Mouse (Mus musculus): ENCODE measurements at regions not wholly inside any gene's neighbourhood (a gene's known extent, or its start where the extent isn't known, plus 50 kb on each side); places are given as distances from the start of the nearest gene placed in this dataset.
"Not testable (repeated sequence)": the region's sequence is repeated elsewhere in the genome, so short reads cannot be mapped to it uniquely, and the experiment has no call there.

- no peak for TF ChIP-seq EP300 (IDR thresholded peaks at IDR 0.05; ENCODE audit: low read depth)
- no peak for TF ChIP-seq CTCF (IDR thresholded peaks at IDR 0.05; ENCODE audit: low read depth)
- Histone ChIP-seq H3K9me3 (ENCODE audit: low read length) (no peaks in the 10 kb centered on the region), H3K4me3 (ENCODE audit: low read depth, low read length) (no peak overlapping the region), H3K4me1 (ENCODE audit: insufficient read depth) (no peaks in the 10 kb centered on the region), H3K27ac (ENCODE audit: low read depth) (no peak overlapping the region), H3K9ac (replicated peaks) (no peak overlapping the region), H3K27me3 (ENCODE audit: insufficient read depth, low read length) (no peaks in the 10 kb centered on the region), H3K4me2 (ENCODE audit: low read depth, low read length) (no peak overlapping the region), H3K36me3 (replicated peaks; ENCODE audit: insufficient read depth, low read length) (no peaks in the 10 kb centered on the region)
- WGBS (ENCODE audit: insufficient replicate concordance), result 83% methylated on average over 6 of the region's 6 CpGs
- DNase-seq (no peak), ATAC-seq (no peak)
These were observed 193.7 kb downstream of the Faxc start for GRCm38 (mm10) chr4:22124836-22125235.

- no peak overlapping the region for H3K4me2 ChIP-seq (ENCODE audit: low read depth, low read length)
- ATAC-seq (no peak), DNase-seq (no peak)
- H3K4me1 ChIP-seq (ENCODE audit: insufficient read depth), result no peaks in the 10 kb centered on the region
- TF ChIP-seq EP300 (IDR thresholded peaks at IDR 0.05; ENCODE audit: low read depth) (no peak), CTCF (IDR thresholded peaks at IDR 0.05; ENCODE audit: low read depth) (no peak)
- no peak overlapping the region for H3K27ac ChIP-seq (ENCODE audit: low read depth)
- H3K27me3 ChIP-seq (ENCODE audit: insufficient read depth, low read length), result no peaks in the 10 kb centered on the region
- no peak overlapping the region for H3K9ac ChIP-seq (replicated peaks)
- WGBS (ENCODE audit: insufficient replicate concordance), result 73% methylated on average over 8 of the region's 8 CpGs
- no peaks in the 10 kb centered on the region for H3K9me3 ChIP-seq (ENCODE audit: low read length)
- H3K36me3 ChIP-seq (replicated peaks; ENCODE audit: insufficient read depth, low read length), result no peaks in the 10 kb centered on the region
- H3K4me3 ChIP-seq (ENCODE audit: low read depth, low read length), result no peak overlapping the region
These were observed 199.4 kb downstream of the Faxc start for GRCm38 (mm10) chr4:22130511-22130910.

- H3K9me3 ChIP-seq (ENCODE audit: low read length), result no peaks in the 10 kb centered on the region
- no peak overlapping the region for H3K27ac ChIP-seq (ENCODE audit: low read depth)
- no peak for ATAC-seq
- no peaks in the 10 kb centered on the region for H3K36me3 ChIP-seq (replicated peaks; ENCODE audit: insufficient read depth, low read length)
- H3K27me3 ChIP-seq (ENCODE audit: insufficient read depth, low read length), result no peaks in the 10 kb centered on the region
- DNase-seq, result peak; percentile 15
- H3K4me1 ChIP-seq (ENCODE audit: insufficient read depth), result no peaks in the 10 kb centered on the region
- TF ChIP-seq EP300 (IDR thresholded peaks at IDR 0.05; ENCODE audit: low read depth), result no peak
- TF ChIP-seq CTCF (IDR thresholded peaks at IDR 0.05; ENCODE audit: low read depth), result peak; percentile 69
- H3K4me3 ChIP-seq (ENCODE audit: low read depth, low read length), result no peak overlapping the region
- no peak overlapping the region for H3K4me2 ChIP-seq (ENCODE audit: low read depth, low read length)
- 57% methylated on average over 13 of the region's 13 CpGs for WGBS (ENCODE audit: insufficient replicate concordance)
- no peak overlapping the region for H3K9ac ChIP-seq (replicated peaks)
These were observed 200.9 kb downstream of the Faxc start for GRCm38 (mm10) chr4:22131751-22132736.

GRCm38 (mm10) chr4:22133547-22134495 lies 202.7 kb downstream of the Faxc start:
- no peak for TF ChIP-seq CTCF (IDR thresholded peaks at IDR 0.05; ENCODE audit: low read depth)
- Histone ChIP-seq H3K27ac (ENCODE audit: low read depth) (no peak overlapping the region), H3K4me2 (ENCODE audit: low read depth, low read length) (no peak overlapping the region), H3K4me3 (ENCODE audit: low read depth, low read length) (no peak overlapping the region), H3K27me3 (ENCODE audit: insufficient read depth, low read length) (no peaks in the 10 kb centered on the region), H3K9me3 (ENCODE audit: low read length) (no peaks in the 10 kb centered on the region), H3K36me3 (replicated peaks; ENCODE audit: insufficient read depth, low read length) (no peaks in the 10 kb centered on the region), H3K9ac (replicated peaks) (no peak overlapping the region), H3K4me1 (ENCODE audit: insufficient read depth) (no peaks in the 10 kb centered on the region)
- ATAC-seq (no peak), DNase-seq (no peak)
- 44% methylated on average over 14 of the region's 14 CpGs for WGBS (ENCODE audit: insufficient replicate concordance)

GRCm38 (mm10) chr4:22140122-22140521 lies 209.0 kb downstream of the Faxc start:
- no peak overlapping the region for H3K27ac ChIP-seq (ENCODE audit: low read depth)
- H3K27me3 ChIP-seq (ENCODE audit: insufficient read depth, low read length), result no peaks in the 10 kb centered on the region
- DNase-seq, result no peak
- H3K36me3 ChIP-seq (replicated peaks; ENCODE audit: insufficient read depth, low read length), result no peaks in the 10 kb centered on the region
- no peak for TF ChIP-seq EP300 (IDR thresholded peaks at IDR 0.05; ENCODE audit: low read depth)
- TF ChIP-seq CTCF (IDR thresholded peaks at IDR 0.05; ENCODE audit: low read depth), result no peak
- H3K4me1 ChIP-seq (ENCODE audit: insufficient read depth), result no peaks in the 10 kb centered on the region
- H3K9ac ChIP-seq (replicated peaks), result no peak overlapping the region
- no peak overlapping the region for H3K4me2 ChIP-seq (ENCODE audit: low read depth, low read length)
- 64% methylated on average over 3 of the region's 3 CpGs for WGBS (ENCODE audit: insufficient replicate concordance)
- no peaks in the 10 kb centered on the region for H3K9me3 ChIP-seq (ENCODE audit: low read length)
- H3K4me3 ChIP-seq (ENCODE audit: low read depth, low read length), result no peak overlapping the region
- no peak for ATAC-seq

- no peaks in the 10 kb centered on the region for H3K27me3 ChIP-seq (ENCODE audit: insufficient read depth, low read length)
- H3K4me1 ChIP-seq (ENCODE audit: insufficient read depth), result no peaks in the 10 kb centered on the region
- no peaks in the 10 kb centered on the region for H3K9me3 ChIP-seq (ENCODE audit: low read length)
- DNase-seq (no peak), ATAC-seq (no peak)
- WGBS (ENCODE audit: insufficient replicate concordance), result 81% methylated on average over 1 of the region's 1 CpGs
- H3K4me3 ChIP-seq (ENCODE audit: low read depth, low read length), result no peak overlapping the region
- no peak overlapping the region for H3K9ac ChIP-seq (replicated peaks)
- TF ChIP-seq EP300 (IDR thresholded peaks at IDR 0.05; ENCODE audit: low read depth) (no peak), CTCF (IDR thresholded peaks at IDR 0.05; ENCODE audit: low read depth) (no peak)
- H3K27ac ChIP-seq (ENCODE audit: low read depth), result no peak overlapping the region
- H3K36me3 ChIP-seq (replicated peaks; ENCODE audit: insufficient read depth, low read length), result no peaks in the 10 kb centered on the region
- no peak overlapping the region for H3K4me2 ChIP-seq (ENCODE audit: low read depth, low read length)
These were observed 212.4 kb downstream of the Faxc start for GRCm38 (mm10) chr4:22143546-22143945.

GRCm38 (mm10) chr4:22144834-22145233 lies 212.5 kb upstream of the Fbxl4 start:
- not testable (repeated sequence) for H3K4me1 ChIP-seq (ENCODE audit: insufficient read depth); H3K4me3 ChIP-seq (ENCODE audit: low read depth, low read length); DNase-seq; H3K4me2 ChIP-seq (ENCODE audit: low read depth, low read length); H3K9ac ChIP-seq (replicated peaks); H3K9me3 ChIP-seq (ENCODE audit: low read length); H3K27ac ChIP-seq (ENCODE audit: low read depth); H3K27me3 ChIP-seq (ENCODE audit: insufficient read depth, low read length); H3K36me3 ChIP-seq (replicated peaks; ENCODE audit: insufficient read depth, low read length); ATAC-seq
- WGBS (ENCODE audit: insufficient replicate concordance), result 57% methylated on average over 1 of the region's 1 CpGs

Measured in liver, postnatal 0 days (tissue).